Mouse (Mus musculus) limb, embryonic 14.5 days (tissue): ENCODE measurements around the gene Braf. TPM values are rescaled to one million over a fixed set of nuclear protein-coding genes. Genes with fewer than 3 reads are reported as not detected.
"Not testable (repeated sequence)": the region's sequence is repeated elsewhere in the genome, so short reads cannot be mapped to it uniquely, and the experiment has no call there.

ENCODE experiments used
- ATAC-seq: fragments of 200-750 bp; cut with Nextera tagmentation; 2 replicates; pipeline ENCODE4 v1.8.0; 2017; ENCODE audit warnings: low read depth, moderate number of reproducible peaks, moderate TSS enrichment; ENCODE audit not compliant: low FRiP score
- DNase-seq: peaks from one replicate; pipeline ENCODE4 v3.0.0-alpha.2; 2015; ENCODE audit warnings: low spot score
- H3K27ac ChIP-seq: fragments of 300-500 bp; sonication (generic); replicated peaks from 2 replicates; pipeline ENCODE4 v1.5.1; 2014; ENCODE audit warnings: low read depth, mild to moderate bottlenecking, low read length, moderate library complexity, mixed read lengths
- H3K27me3 ChIP-seq: fragments of 300-500 bp; sonication (generic); 2 replicates; pipeline ENCODE4 v1.6.1; 2014; ENCODE audit warnings: low read length, mixed read lengths; ENCODE audit not compliant: control insufficient read depth, insufficient read depth
- H3K36me3 ChIP-seq: fragments of 300-500 bp; sonication (generic); 2 replicates; pipeline ENCODE4 v1.6.1; 2014; ENCODE audit warnings: mild to moderate bottlenecking, low read length, moderate library complexity, mixed read lengths; ENCODE audit not compliant: control insufficient read depth, insufficient read depth
- H3K4me1 ChIP-seq: fragments of 300-500 bp; sonication (generic); 2 replicates; pipeline ENCODE4 v1.6.1; 2014; ENCODE audit warnings: antibody characterized with exemption, low read length, mixed read lengths; ENCODE audit not compliant: control insufficient read depth, insufficient read depth
- H3K4me2 ChIP-seq: fragments of 300-500 bp; sonication (generic); replicated peaks from 2 replicates; pipeline ENCODE4 v1.6.1; 2014; ENCODE audit warnings: low read depth, mild to moderate bottlenecking, low read length, moderate library complexity; ENCODE audit not compliant: severe bottlenecking
- H3K4me3 ChIP-seq: fragments of 300-500 bp; sonication (generic); replicated peaks from 2 replicates; pipeline ENCODE4 v1.5.1; 2014; ENCODE audit warnings: low read length
- H3K9ac ChIP-seq: fragments of 300-500 bp; sonication (generic); 2 replicates; pipeline ENCODE4 v1.6.1; 2014; ENCODE audit warnings: mild to moderate bottlenecking, low read depth, low read length, moderate library complexity; ENCODE audit not compliant: severe bottlenecking
- H3K9me3 ChIP-seq: fragments of 300-500 bp; sonication (generic); 2 replicates; pipeline ENCODE4 v1.6.1; 2016; ENCODE audit warnings: low read length; ENCODE audit not compliant: control insufficient read depth
- POLR2A ChIP-seq: fragments of 200-500 bp; IDR thresholded peaks from 2 replicates; pipeline ENCODE4 v1.8.0; 2012; ENCODE audit warnings: inconsistent platforms, mild to moderate bottlenecking, moderate library complexity, borderline replicate concordance; ENCODE audit not compliant: insufficient read depth, insufficient read length; ENCODE audit errors: extremely low read depth
- WGBS: fragments of 180-500 bp; shearing (Covaris S2); extraction: QIAGEN DNeasy Blood & Tissue Kit; methylation state at CpG from one replicate; pipeline ENCODE4 v1.1.7; 2014; 5-methylcytosine and 5-hydroxymethylcytosine counted together
- polyA plus RNA-seq, 2 experiments: library from polyadenylated mRNA; depleted of rRNA in 1 of 2; stranded (reverse) in 1 of 2; unstranded in 1 of 2; fragments of >200 nt; fragmentation: Nextera tagmentation in 1 of 2; extraction: Ambion mirVana in 1 of 2; gene quantifications; 2 replicates each; pipeline versions ENCODE4 v1.2.1 to v1.2.3; 2012 to 2014

Gene Braf
- polyA plus RNA-seq, 2 experiments: 14.2 to 15.2 TPM

DNA sequence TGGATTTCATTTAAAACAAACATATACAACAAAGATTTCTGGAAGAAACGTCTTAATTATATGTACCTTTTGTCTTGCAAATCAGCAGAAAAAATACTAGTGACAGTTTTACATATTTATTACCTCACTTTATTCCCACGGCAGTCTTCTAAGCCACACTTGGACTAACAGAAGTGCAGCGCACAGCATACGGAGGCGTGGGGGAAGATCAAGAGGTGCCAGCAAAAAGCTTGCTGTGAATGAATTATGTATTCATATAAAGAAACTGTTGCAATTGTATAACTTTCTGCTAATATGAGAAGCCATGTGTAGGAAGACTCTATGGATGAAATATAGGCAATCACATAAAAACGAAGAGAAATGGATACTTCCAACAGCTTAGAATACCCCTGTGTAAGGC lies 6.7 kb downstream of the Braf start:
- Histone ChIP-seq H3K27ac (no peak overlapping the region), H3K36me3 (no peaks in the 10 kb centered on the region), H3K4me2 (no peak overlapping the region), H3K4me1 (peaks cover 18% of the 10 kb centered on the region), H3K4me3 (no peak overlapping the region), H3K9me3 (no peaks in the 10 kb centered on the region), H3K9ac (no peak overlapping the region), H3K27me3 (no peaks in the 10 kb centered on the region)
- no peak for ATAC-seq
- TF ChIP-seq POLR2A: no peak
- 85% methylated on average over 6 of the region's 6 CpGs for WGBS
- DNase-seq: no peak

DNA sequence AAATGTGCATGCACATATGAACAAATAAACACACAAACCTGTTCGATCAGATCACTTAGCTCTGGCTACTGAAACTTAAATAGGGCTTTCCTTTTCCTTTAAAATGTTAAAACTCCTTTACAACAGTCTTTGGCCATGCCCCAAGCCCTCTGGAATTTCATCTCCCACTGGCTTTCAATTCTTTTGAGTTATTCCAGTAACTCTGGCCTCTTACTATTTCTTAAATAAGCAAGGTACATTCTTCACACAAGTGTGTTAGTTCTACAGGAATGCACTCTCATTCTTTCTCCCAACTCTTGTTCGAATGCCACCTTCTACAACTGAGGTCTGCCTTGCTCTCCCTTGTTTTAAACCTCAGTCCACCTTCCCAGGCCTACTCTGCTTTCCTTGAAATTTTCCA lies 8.2 kb downstream of the Braf start:
- TF ChIP-seq POLR2A: no peak
- Histone ChIP-seq H3K36me3 (no peaks in the 10 kb centered on the region), H3K4me1 (peaks cover 8% of the 10 kb centered on the region; the same call in 1 of the 2 replicates), H3K4me3 (no peak overlapping the region), H3K27ac (no peak overlapping the region), H3K9ac (no peak overlapping the region), H3K9me3 (no peaks in the 10 kb centered on the region), H3K4me2 (no peak overlapping the region), H3K27me3 (no peaks in the 10 kb centered on the region)
- no peak for DNase-seq
- no peak for ATAC-seq
- 79% methylated on average over 2 of the region's 2 CpGs for WGBS

DNA sequence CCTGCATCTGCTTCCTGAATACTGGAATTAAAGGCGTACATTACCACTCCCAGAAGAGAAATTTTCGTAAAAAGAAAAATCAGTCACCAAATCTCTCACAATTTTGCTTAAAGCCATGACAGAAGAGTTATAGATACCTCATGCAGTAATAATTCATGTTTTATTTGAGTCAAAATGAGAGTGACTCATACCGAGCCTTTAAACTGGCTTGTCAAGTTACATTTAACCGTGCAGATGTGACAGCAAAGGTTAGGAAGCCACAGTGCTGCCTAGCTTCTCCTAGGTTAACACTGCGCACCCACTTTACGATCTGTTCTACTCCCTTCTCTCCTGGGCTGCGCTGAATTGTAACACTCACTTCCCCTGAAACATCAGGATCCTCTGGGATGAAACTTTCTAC lies 10.9 kb downstream of the Braf start:
- no peak for ATAC-seq
- H3K4me2 ChIP-seq: no peak overlapping the region
- H3K9me3 ChIP-seq: no peaks in the 10 kb centered on the region
- no peaks in the 10 kb centered on the region for H3K36me3 ChIP-seq
- no peaks in the 10 kb centered on the region for H3K27me3 ChIP-seq
- no peak overlapping the region for H3K27ac ChIP-seq
- DNase-seq: no peak
- H3K4me3 ChIP-seq: no peak overlapping the region
- no peaks in the 10 kb centered on the region; the same call in 1 of the 2 replicates for H3K4me1 ChIP-seq
- WGBS: 59% methylated on average over 7 of the region's 7 CpGs
- no peak overlapping the region for H3K9ac ChIP-seq
- TF ChIP-seq POLR2A: no peak

DNA sequence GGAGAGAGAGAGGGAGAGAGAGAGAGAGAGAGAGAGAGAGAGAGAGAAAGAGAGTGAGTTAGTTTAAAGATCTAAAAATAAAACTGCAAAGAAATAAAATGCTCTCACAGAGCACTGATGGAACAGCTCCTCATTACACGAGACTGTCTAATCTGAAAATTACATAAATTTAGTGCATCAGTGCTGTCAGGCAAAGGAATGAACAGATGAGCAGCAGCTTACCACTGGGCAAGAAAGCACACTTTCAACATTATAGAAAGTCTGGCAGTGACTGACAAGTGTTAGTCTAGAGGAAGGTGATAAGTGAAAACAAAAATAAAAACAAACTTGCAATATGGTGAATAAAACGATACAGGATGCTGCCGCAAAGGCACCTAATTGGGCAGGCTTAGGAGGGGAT lies 11.9 kb downstream of the Braf start:
- no peaks in the 10 kb centered on the region for H3K9me3 ChIP-seq
- H3K9ac ChIP-seq: no peak overlapping the region
- no peak for TF ChIP-seq POLR2A
- ATAC-seq: no peak
- 60% methylated on average over 3 of the region's 3 CpGs for WGBS
- no peak overlapping the region for H3K4me3 ChIP-seq
- H3K27ac ChIP-seq: no peak overlapping the region
- H3K4me2 ChIP-seq: no peak overlapping the region
- H3K36me3 ChIP-seq: no peaks in the 10 kb centered on the region
- H3K4me1 ChIP-seq: no peaks in the 10 kb centered on the region; the same call in 1 of the 2 replicates
- H3K27me3 ChIP-seq: no peaks in the 10 kb centered on the region
- DNase-seq: no peak

DNA sequence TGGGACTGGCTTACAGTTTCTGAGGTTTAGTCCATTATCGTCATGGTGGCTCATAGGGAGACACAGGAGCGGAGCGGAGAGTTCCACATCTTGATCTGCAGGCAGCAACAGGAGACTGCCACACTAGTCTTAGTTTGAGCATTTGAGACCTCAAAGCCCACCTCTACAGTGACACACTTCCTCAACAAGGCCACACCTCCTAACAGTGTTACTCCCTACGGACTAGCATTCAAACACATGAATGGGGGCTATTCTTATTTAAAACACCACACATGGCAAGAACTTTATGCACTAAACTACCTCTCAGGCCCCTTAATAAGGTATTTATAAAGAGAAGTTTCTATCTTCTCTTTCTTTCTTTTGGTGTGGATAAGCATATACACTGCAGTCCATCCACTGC lies 19.6 kb downstream of the Braf start:
- H3K27me3 ChIP-seq: no peaks in the 10 kb centered on the region
- no peak overlapping the region for H3K4me3 ChIP-seq
- H3K36me3 ChIP-seq: no peaks in the 10 kb centered on the region
- no peaks in the 10 kb centered on the region for H3K4me1 ChIP-seq
- H3K9me3 ChIP-seq: no peaks in the 10 kb centered on the region
- no peak overlapping the region for H3K27ac ChIP-seq
- 97% methylated on average over 4 of the region's 4 CpGs for WGBS
- no peak for ATAC-seq
- no peak overlapping the region for H3K4me2 ChIP-seq
- TF ChIP-seq POLR2A: no peak
- H3K9ac ChIP-seq: no peak overlapping the region
- DNase-seq: no peak

DNA sequence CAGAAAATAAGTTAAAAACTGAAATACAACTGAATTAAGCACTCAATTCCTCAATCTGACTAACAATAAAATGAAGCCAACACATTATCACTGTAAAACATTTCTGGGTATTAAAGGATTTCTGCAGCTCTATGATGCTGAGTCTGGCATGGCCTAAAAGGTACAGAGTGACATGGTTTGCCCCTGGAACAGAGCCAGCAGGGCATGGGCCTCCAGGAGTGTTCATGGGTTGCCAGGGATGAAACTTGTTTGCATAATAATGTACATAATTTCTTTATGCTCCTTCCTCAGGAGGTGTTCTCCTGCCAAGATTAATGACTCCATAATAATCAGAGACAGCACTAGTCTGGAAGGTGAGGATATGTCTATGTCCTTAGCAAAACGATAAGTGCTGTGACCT lies 32.1 kb downstream of the Braf start:
- Histone ChIP-seq H3K36me3 (no peaks in the 10 kb centered on the region), H3K27ac (no peak overlapping the region), H3K4me1 (no peaks in the 10 kb centered on the region), H3K9ac (no peak overlapping the region), H3K4me2 (no peak overlapping the region), H3K27me3 (no peaks in the 10 kb centered on the region), H3K4me3 (no peak overlapping the region), H3K9me3 (no peaks in the 10 kb centered on the region)
- no peak for TF ChIP-seq POLR2A
- 93% methylated on average over 1 of the region's 1 CpGs for WGBS
- DNase-seq (no peak), ATAC-seq (no peak)

DNA sequence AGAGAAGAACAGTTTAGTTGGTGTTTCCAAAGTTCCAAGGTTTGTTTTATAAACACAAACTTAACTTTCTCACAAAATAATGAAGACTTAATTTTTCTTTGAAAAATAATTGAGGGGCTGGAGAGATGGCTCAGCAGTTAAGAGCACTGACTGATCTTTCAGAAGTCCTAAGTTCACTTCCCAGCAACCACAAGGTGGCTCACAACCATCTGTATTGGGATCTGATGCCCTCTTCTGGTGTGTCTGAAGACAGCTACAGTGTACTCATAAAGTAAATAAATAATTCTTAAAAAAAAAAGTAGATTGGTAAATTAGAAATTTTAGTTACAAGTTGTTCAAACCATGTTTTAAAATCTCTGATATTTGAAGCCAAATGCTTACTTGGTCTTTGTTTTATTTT lies 38.4 kb downstream of the Braf start:
- H3K9me3 ChIP-seq, H3K27me3 ChIP-seq, DNase-seq, H3K9ac ChIP-seq, ATAC-seq, H3K27ac ChIP-seq, H3K36me3 ChIP-seq, H3K4me1 ChIP-seq, H3K4me2 ChIP-seq, H3K4me3 ChIP-seq: not testable (repeated sequence)
